Mouse (Mus musculus) midbrain, embryonic 10.5 days (tissue): ENCODE data around the gene Cd164l2. TPM values are rescaled to one million over a fixed set of nuclear protein-coding genes. Genes with fewer than 3 reads are reported as not detected.

Experiments
- DNase-seq: peaks from one replicate; pipeline ENCODE4 v3.0.0-alpha.2; 2017; ENCODE audit warnings: low spot score
- H3K27ac ChIP-seq: fragments of 300-500 bp; sonication (generic); replicated peaks from 2 replicates; pipeline ENCODE4 v1.5.1; 2016; ENCODE audit warnings: mild to moderate bottlenecking
- H3K27me3 ChIP-seq: fragments of 300-500 bp; sonication (generic); 2 replicates; pipeline ENCODE4 v1.6.1; 2016; ENCODE audit warnings: low read depth, mild to moderate bottlenecking; ENCODE audit not compliant: poor library complexity, severe bottlenecking
- H3K36me3 ChIP-seq: fragments of 300-500 bp; sonication (generic); 2 replicates; pipeline ENCODE4 v1.6.1; 2016; ENCODE audit warnings: mild to moderate bottlenecking, moderate library complexity
- H3K4me1 ChIP-seq: fragments of 300-500 bp; sonication (generic); 2 replicates; pipeline ENCODE4 v1.6.1; 2016
- H3K4me3 ChIP-seq: fragments of 300-500 bp; sonication (generic); 2 replicates; pipeline ENCODE4 v1.5.1; 2016; ENCODE audit warnings: mild to moderate bottlenecking, moderate library complexity
- H3K9me3 ChIP-seq: fragments of 300-500 bp; sonication (generic); replicated peaks from 2 replicates; pipeline ENCODE4 v1.6.1; 2016; ENCODE audit warnings: mild to moderate bottlenecking
- WGBS: fragments of 180-500 bp; shearing (Covaris S2); methylation state at CpG from one replicate; pipeline ENCODE4 v1.1.7; 2016; 5-methylcytosine and 5-hydroxymethylcytosine counted together
- polyA plus RNA-seq: library from polyadenylated mRNA; unstranded; fragments of >200 nt; fragmentation: Nextera tagmentation; extraction: Ambion mirVana; gene quantifications from 2 replicates; pipeline ENCODE4 v1.2.1, GENCODE M21; 2016

Cd164l2 gene
- polyA plus RNA-seq, 1 experiment from 2014 or later: 1.7 TPM

DNA sequence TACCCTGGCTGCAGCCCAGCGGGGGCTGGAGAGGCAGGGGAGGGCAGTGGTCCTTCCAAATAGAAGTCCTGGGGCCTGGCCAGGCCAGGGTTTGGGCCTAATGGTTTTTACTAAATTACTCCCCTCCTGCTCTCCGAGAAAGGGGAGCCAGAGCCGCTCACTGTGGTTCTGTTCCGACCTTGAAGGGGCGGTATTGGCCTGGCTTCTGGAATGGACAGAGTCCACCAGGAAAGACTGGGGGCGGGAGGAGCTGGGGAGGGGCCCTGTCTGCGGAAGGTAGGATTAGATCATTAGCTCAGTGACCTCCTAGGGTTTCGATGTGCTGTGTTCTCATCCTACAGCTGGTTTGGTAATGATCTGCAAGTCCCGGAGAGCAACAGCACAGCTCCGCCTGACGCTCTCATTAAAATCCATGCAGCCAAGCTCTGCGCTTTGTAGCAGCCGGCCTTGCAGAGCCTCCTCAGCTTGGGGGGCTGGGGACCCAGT lies 14.1 kb upstream of the Cd164l2 start:
- no peak overlapping the region for H3K4me3 ChIP-seq
- H3K9me3 ChIP-seq: no peaks in the 10 kb centered on the region
- H3K27ac ChIP-seq: peak overlapping the region; percentile 82
- peak; percentile 44 for DNase-seq
- peaks cover 76% of the 10 kb centered on the region for H3K4me1 ChIP-seq
- H3K36me3 ChIP-seq: peaks cover 42% of the 10 kb centered on the region
- WGBS: 15% methylated on average over 13 of the region's 13 CpGs
- no peaks in the 10 kb centered on the region for H3K27me3 ChIP-seq

- H3K4me1 ChIP-seq: peaks cover 79% of the 10 kb centered on the region
- peak; percentile 69 for DNase-seq
These were observed 13.4 kb upstream of the Cd164l2 start for GRCm38 (mm10) chr4:133198337-133199180.

DNA sequence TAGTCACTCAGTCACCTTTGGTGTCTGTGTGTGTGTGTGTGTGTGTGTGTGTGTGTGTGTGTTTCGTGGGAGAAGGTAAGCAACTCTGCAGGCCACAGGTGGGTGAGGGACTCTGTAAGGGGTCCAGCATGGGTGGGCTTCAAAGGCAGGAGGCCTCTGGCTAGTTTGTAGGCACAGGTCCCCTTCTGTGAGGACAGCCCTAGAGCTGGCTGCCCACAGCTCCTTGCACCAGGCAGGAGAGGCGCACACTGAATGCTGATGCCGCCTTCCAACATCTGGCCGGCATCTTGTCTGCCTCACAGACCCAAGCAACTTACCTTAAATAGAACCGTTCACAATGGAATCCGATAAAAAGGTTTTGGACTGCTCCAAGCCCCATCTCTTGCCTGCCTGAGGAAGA lies 12.2 kb upstream of the Cd164l2 start:
- Histone ChIP-seq H3K4me3 (no peak overlapping the region), H3K9me3 (no peaks in the 10 kb centered on the region), H3K27me3 (no peaks in the 10 kb centered on the region), H3K27ac (peak overlapping the region; percentile 75), H3K4me1 (peaks cover 82% of the 10 kb centered on the region), H3K36me3 (peaks cover 23% of the 10 kb centered on the region)
- 75% methylated on average over 6 of the region's 6 CpGs for WGBS
- DNase-seq: no peak

More at GRCm38 (mm10) chr4:133198337-133199180, 13.4 kb upstream of the Cd164l2 start:
- Histone ChIP-seq H3K4me3 (peak overlapping the region; percentile 26), H3K36me3 (peaks cover 35% of the 10 kb centered on the region), H3K27me3 (no peaks in the 10 kb centered on the region), H3K27ac (peak overlapping the region; percentile 82), H3K9me3 (no peaks in the 10 kb centered on the region)
- 14% methylated on average over 19 of the region's 19 CpGs for WGBS

DNA sequence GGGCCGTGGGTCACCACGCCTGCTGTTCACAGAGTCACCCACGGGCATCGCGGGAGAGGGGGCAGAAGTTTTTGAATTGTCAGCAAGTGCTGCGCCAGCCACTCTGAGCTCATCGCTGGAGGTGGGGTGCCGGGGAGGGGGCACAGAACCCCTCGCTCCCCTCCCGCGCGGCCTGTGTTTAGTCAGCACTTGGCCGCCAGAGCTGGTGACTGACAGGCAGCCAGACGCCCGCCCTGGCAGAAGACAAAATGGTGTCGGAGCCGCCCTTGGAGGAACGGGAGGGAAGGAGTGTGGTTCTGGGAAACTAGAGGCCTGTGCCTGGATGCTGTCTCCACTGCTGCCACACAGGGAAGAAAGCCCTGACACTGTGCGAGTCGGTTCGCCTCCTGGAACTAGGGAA lies 11.6 kb upstream of the Cd164l2 start:
- DNase-seq: no peak
- H3K27ac ChIP-seq: peak overlapping the region; percentile 75
- H3K36me3 ChIP-seq: peaks cover 17% of the 10 kb centered on the region
- H3K9me3 ChIP-seq: no peaks in the 10 kb centered on the region
- H3K4me1 ChIP-seq: peaks cover 81% of the 10 kb centered on the region
- 52% methylated on average over 21 of the region's 21 CpGs for WGBS
- H3K4me3 ChIP-seq: no peak overlapping the region
- H3K27me3 ChIP-seq: no peaks in the 10 kb centered on the region

DNA sequence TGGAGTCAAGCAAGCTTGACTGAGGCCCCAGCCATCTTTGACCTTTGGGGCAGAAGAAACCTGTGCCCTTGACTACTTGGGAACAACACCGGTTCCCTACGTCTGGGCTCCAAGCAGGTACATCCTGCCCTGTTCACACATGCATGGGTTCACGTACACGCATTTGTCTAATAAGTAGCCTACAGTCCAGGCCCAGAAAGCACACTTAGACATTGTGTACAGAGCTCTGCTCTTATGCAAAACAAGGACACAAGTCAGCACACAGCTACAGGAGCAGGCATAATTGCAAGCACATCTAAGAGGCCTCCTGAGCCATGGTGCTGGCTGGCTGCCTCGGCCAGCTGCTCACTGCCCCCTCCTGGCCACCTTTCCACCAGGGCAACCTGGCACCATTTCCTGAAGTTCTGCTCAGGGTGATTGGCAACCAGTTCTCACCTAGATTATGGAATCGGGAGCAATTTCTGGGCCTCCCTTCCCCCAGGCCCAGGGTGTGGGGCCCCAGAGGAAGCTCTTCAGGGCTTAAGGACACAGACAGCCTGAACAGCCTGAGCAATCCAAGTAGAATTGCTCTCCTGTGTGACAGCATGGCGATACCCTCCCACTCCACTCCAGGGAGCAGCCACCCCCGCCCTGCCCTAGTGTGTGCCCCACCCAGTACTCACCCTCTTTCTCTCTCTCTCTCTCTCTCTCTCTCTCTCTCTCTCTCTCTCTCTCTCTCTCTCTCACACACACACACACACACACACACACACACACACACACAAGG lies 10.7 kb upstream of the Cd164l2 start:
- no peaks in the 10 kb centered on the region for H3K9me3 ChIP-seq
- H3K36me3 ChIP-seq: peaks cover 8% of the 10 kb centered on the region
- H3K27me3 ChIP-seq: no peaks in the 10 kb centered on the region
- H3K27ac ChIP-seq: peak overlapping the region; percentile 43; the same call in 1 of the 2 replicates
- 79% methylated on average over 8 of the region's 8 CpGs for WGBS
- peaks cover 73% of the 10 kb centered on the region for H3K4me1 ChIP-seq
- no peak for DNase-seq
- H3K4me3 ChIP-seq: no peak overlapping the region

DNA sequence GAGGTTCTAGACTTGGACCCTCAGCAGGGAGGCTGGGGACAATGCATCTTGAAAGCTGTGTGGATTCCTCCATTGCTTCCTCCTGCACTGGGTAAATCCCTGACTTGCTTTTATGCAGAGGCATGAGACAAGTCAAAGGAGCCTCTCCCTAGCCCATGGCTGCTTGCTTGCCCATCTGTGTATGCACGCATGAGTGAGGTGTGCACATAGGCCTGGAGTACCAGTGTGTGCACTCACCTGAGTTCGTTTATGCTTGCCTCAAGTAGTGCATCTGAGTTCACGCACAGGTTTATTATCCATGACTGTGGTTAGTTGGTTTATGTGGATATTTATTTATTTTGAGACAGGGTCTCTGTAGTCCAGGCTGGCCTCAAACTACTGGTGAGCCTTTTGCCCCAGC lies 9.7 kb upstream of the Cd164l2 start:
- H3K4me1 ChIP-seq: peaks cover 63% of the 10 kb centered on the region
- no peak for DNase-seq
- no peaks in the 10 kb centered on the region for H3K9me3 ChIP-seq
- no peak overlapping the region; the same call in 1 of the 2 replicates for H3K27ac ChIP-seq
- WGBS: 91% methylated on average over 3 of the region's 3 CpGs
- H3K27me3 ChIP-seq: no peaks in the 10 kb centered on the region
- no peak overlapping the region for H3K4me3 ChIP-seq
- H3K36me3 ChIP-seq: no peaks in the 10 kb centered on the region

GRCm38 (mm10) chr4:133203591-133203990 lies 8.3 kb upstream of the Cd164l2 start:
- no peak overlapping the region for H3K27ac ChIP-seq
- WGBS: 75% methylated on average over 3 of the region's 3 CpGs
- DNase-seq: no peak
- no peaks in the 10 kb centered on the region for H3K36me3 ChIP-seq
- H3K4me3 ChIP-seq: no peak overlapping the region
- no peaks in the 10 kb centered on the region for H3K9me3 ChIP-seq
- peaks cover 49% of the 10 kb centered on the region for H3K4me1 ChIP-seq
- peaks cover 10% of the 10 kb centered on the region for H3K27me3 ChIP-seq

GRCm38 (mm10) chr4:133204379-133204778 lies 7.6 kb upstream of the Cd164l2 start:
- WGBS: 64% methylated on average over 7 of the region's 7 CpGs
- peaks cover 15% of the 10 kb centered on the region for H3K27me3 ChIP-seq

GRCm38 (mm10) chr4:133209366-133209765 lies 2.6 kb upstream of the Cd164l2 start:
- Histone ChIP-seq H3K27me3 (peaks cover 59% of the 10 kb centered on the region), H3K36me3 (no peaks in the 10 kb centered on the region), H3K4me1 (peaks cover 40% of the 10 kb centered on the region), H3K9me3 (no peaks in the 10 kb centered on the region), H3K27ac (no peak overlapping the region), H3K4me3 (no peak overlapping the region)
- WGBS: 7% methylated on average over 11 of the region's 11 CpGs
- DNase-seq: peak; percentile 63

More at GRCm38 (mm10) chr4:133204379-133204778, 7.6 kb upstream of the Cd164l2 start:
- no peak overlapping the region for H3K4me3 ChIP-seq
- peaks cover 44% of the 10 kb centered on the region for H3K4me1 ChIP-seq
- DNase-seq: no peak
- no peaks in the 10 kb centered on the region for H3K36me3 ChIP-seq
- no peaks in the 10 kb centered on the region for H3K9me3 ChIP-seq
- H3K27ac ChIP-seq: peak overlapping the region; percentile 59; the same call in 1 of the 2 replicates

DNA sequence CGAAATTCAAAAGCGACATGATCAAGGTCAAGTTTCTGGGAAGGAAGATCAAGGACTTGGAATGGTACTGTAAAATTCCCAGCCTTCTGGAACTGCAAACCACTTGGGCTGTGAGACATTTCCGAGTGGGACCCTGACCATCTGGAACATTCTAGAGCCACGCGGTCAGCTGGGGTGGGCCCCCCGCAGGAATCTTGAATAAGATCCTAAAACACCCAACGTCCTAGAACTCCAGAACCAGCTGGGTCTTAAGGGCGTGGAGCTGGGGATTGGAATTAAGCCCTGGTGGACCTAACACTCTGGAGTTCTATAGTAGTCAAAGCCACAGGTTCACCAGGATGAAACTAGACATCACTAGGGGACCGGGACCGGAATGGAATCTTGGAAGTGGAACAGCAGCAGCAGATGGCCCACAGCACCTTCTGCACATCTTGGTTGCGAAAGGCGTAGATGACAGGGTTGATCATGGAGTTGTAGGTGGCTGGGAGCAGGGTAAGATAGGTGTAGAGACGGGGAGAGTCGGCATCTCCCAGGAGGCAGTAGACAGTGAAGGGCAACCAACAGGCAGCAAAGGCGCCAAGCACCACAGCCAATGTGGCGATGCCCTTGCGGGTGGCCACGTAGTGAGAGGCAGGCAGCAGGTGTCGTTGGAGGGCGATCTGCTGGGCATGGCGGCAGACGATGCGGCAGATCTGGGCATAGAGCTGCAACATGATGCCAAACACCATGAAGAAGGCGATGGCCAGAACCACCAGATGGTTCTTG lies 1.7 kb upstream of the Cd164l2 start:
- WGBS: 93% methylated on average over 24 of the region's 24 CpGs

DNA sequence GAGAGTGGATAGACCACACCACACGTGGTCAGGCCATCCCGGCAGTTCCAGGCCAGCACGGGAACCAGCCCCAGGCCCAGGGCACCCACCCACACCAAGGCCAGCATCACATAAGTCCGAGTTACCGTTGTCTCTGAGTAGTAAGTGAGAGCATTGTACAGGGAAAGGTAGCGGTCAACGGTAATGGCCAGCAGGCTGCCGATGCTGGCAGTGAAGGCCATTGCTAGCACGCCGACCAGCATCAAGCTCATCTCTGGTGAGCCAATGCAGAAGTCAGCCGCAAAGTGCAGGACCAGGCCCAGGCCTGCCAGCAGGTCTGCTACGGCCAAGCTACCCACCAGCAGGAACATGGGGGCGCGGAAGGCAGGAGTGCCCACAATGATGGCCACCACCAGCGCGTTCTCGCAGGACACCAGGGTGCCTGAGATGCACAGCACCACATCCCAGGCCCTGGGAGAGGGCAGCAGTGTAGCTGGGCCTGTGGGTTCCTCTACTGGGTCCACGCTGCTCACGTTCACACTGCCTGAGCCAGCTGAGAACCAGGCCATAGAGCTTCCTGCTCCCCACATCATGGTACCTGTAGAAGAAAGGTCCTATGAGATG lies 1.0 kb upstream of the Cd164l2 start:
- no peak for DNase-seq

More for the DNA sequence above, 1.7 kb upstream of the Cd164l2 start:
- H3K27me3 ChIP-seq: peaks cover 67% of the 10 kb centered on the region
- H3K4me1 ChIP-seq: peaks cover 32% of the 10 kb centered on the region
- no peak overlapping the region for H3K27ac ChIP-seq
- H3K4me3 ChIP-seq: no peak overlapping the region
- DNase-seq: no peak
- H3K9me3 ChIP-seq: no peaks in the 10 kb centered on the region
- H3K36me3 ChIP-seq: no peaks in the 10 kb centered on the region

More for the DNA sequence above, 1.0 kb upstream of the Cd164l2 start:
- H3K9me3 ChIP-seq: no peaks in the 10 kb centered on the region
- H3K27me3 ChIP-seq: peaks cover 74% of the 10 kb centered on the region
- H3K4me3 ChIP-seq: no peak overlapping the region
- H3K4me1 ChIP-seq: peaks cover 32% of the 10 kb centered on the region
- no peak overlapping the region for H3K27ac ChIP-seq
- no peaks in the 10 kb centered on the region for H3K36me3 ChIP-seq
- 94% methylated on average over 19 of the region's 19 CpGs for WGBS
